Mouse (Mus musculus): ENCODE data around the gene Scgb2b27. TPM values are rescaled to one million over a fixed set of nuclear protein-coding genes. Genes with fewer than 3 reads are reported as not detected.
"Not testable (repeated sequence)": the region's sequence is repeated elsewhere in the genome, so short reads cannot be mapped to it uniquely, and the experiment has no call there.

Gene Scgb2b27
- not detected in 2 replicates for polyA plus RNA-seq (2014; fragmentation: Nextera tagmentation; extraction: Ambion mirVana)

GRCm38 (mm10) chr7:34013842-34014241, at the start of gene Scgb2b27:
Scgb2b27 (minus strand) TSS chr7:34013942.
- ATAC-seq (replicated peaks; ENCODE audit: low FRiP score) (no peak), DNase-seq (ENCODE audit: low spot score) (no peak)
- H3K9me3 ChIP-seq (ENCODE audit: control insufficient read depth, low read length) = peaks cover 37% of the 10 kb centered on the region
- H3K27ac ChIP-seq (ENCODE audit: low read depth, low read length) = no peak within 1 kb of the TSS
- no peak within 1 kb of the TSS for H3K9ac ChIP-seq (ENCODE audit: low read depth, low read length)
- no peaks in the 10 kb centered on the region for H3K4me1 ChIP-seq (replicated peaks; ENCODE audit: control insufficient read depth, insufficient read depth, low read length)
- no peaks in the 10 kb centered on the region for H3K27me3 ChIP-seq (replicated peaks; ENCODE audit: control insufficient read depth, insufficient read depth, low read length)
- 66% methylated on average over 4 of the region's 4 CpGs for WGBS
- H3K36me3 ChIP-seq (ENCODE audit: control insufficient read depth, insufficient read depth, low read length) = no peaks in the 10 kb centered on the region
- no peak within 1 kb of the TSS for H3K4me2 ChIP-seq
- H3K4me3 ChIP-seq (ENCODE audit: low read depth, low read length) = no peak within 1 kb of the TSS

GRCm38 (mm10) chr7:34036076-34036815, 22.5 kb upstream of the Scgb2b27 start:
- not testable (repeated sequence) for H3K4me1 ChIP-seq (replicated peaks; ENCODE audit: control insufficient read depth, insufficient read depth, low read length); H3K27ac ChIP-seq (ENCODE audit: low read depth, low read length); H3K36me3 ChIP-seq (ENCODE audit: control insufficient read depth, insufficient read depth, low read length); H3K4me2 ChIP-seq; ATAC-seq (replicated peaks; ENCODE audit: low FRiP score); H3K9ac ChIP-seq (ENCODE audit: low read depth, low read length); H3K27me3 ChIP-seq (replicated peaks; ENCODE audit: control insufficient read depth, insufficient read depth, low read length); H3K4me3 ChIP-seq (ENCODE audit: low read depth, low read length); DNase-seq (ENCODE audit: low spot score); H3K9me3 ChIP-seq (ENCODE audit: control insufficient read depth, low read length)
- 87% methylated on average over 11 of the region's 11 CpGs for WGBS

GRCm38 (mm10) chr7:34034579-34034978, 20.8 kb upstream of the Scgb2b27 start:
- not testable (repeated sequence) for DNase-seq (ENCODE audit: low spot score); H3K4me2 ChIP-seq; H3K9me3 ChIP-seq (ENCODE audit: control insufficient read depth, low read length); H3K4me3 ChIP-seq (ENCODE audit: low read depth, low read length); H3K27me3 ChIP-seq (replicated peaks; ENCODE audit: control insufficient read depth, insufficient read depth, low read length); H3K36me3 ChIP-seq (ENCODE audit: control insufficient read depth, insufficient read depth, low read length); H3K9ac ChIP-seq (ENCODE audit: low read depth, low read length); H3K4me1 ChIP-seq (replicated peaks; ENCODE audit: control insufficient read depth, insufficient read depth, low read length); H3K27ac ChIP-seq (ENCODE audit: low read depth, low read length); ATAC-seq (replicated peaks; ENCODE audit: low FRiP score)
- WGBS = 86% methylated on average over 1 of the region's 4 CpGs

- Histone ChIP-seq H3K4me3 (ENCODE audit: low read depth, low read length) (no peak overlapping the region), H3K9ac (ENCODE audit: low read depth, low read length) (no peak overlapping the region), H3K27me3 (replicated peaks; ENCODE audit: control insufficient read depth, insufficient read depth, low read length) (no peaks in the 10 kb centered on the region), H3K4me2 (no peak overlapping the region), H3K9me3 (ENCODE audit: control insufficient read depth, low read length) (peaks cover 12% of the 10 kb centered on the region), H3K4me1 (replicated peaks; ENCODE audit: control insufficient read depth, insufficient read depth, low read length) (no peaks in the 10 kb centered on the region), H3K36me3 (ENCODE audit: control insufficient read depth, insufficient read depth, low read length) (no peaks in the 10 kb centered on the region), H3K27ac (ENCODE audit: low read depth, low read length) (no peak overlapping the region)
- WGBS = 86% methylated on average over 11 of the region's 11 CpGs
- DNase-seq (ENCODE audit: low spot score) (no peak), ATAC-seq (replicated peaks; ENCODE audit: low FRiP score) (no peak)
Measured at GRCm38 (mm10) chr7:34030026-34030425, 16.3 kb upstream of the Scgb2b27 start.

- 78% methylated on average over 9 of the region's 9 CpGs for WGBS
- not testable (repeated sequence) for ATAC-seq (replicated peaks; ENCODE audit: low FRiP score); H3K4me3 ChIP-seq (ENCODE audit: low read depth, low read length); H3K36me3 ChIP-seq (ENCODE audit: control insufficient read depth, insufficient read depth, low read length); H3K4me2 ChIP-seq; H3K9ac ChIP-seq (ENCODE audit: low read depth, low read length); H3K9me3 ChIP-seq (ENCODE audit: control insufficient read depth, low read length); H3K27me3 ChIP-seq (replicated peaks; ENCODE audit: control insufficient read depth, insufficient read depth, low read length); H3K4me1 ChIP-seq (replicated peaks; ENCODE audit: control insufficient read depth, insufficient read depth, low read length); H3K27ac ChIP-seq (ENCODE audit: low read depth, low read length); DNase-seq (ENCODE audit: low spot score)
Measured at GRCm38 (mm10) chr7:34027202-34027601, 13.5 kb upstream of the Scgb2b27 start.

- H3K27ac ChIP-seq (ENCODE audit: low read depth, low read length) = no peak overlapping the region
- H3K9ac ChIP-seq (ENCODE audit: low read depth, low read length) = no peak overlapping the region
- no peak overlapping the region for H3K4me3 ChIP-seq (ENCODE audit: low read depth, low read length)
- 84% methylated on average over 4 of the region's 4 CpGs for WGBS
- no peaks in the 10 kb centered on the region for H3K27me3 ChIP-seq (replicated peaks; ENCODE audit: control insufficient read depth, insufficient read depth, low read length)
- no peak overlapping the region for H3K4me2 ChIP-seq
- DNase-seq (ENCODE audit: low spot score) (no peak), ATAC-seq (replicated peaks; ENCODE audit: low FRiP score) (no peak)
- peaks cover 7% of the 10 kb centered on the region for H3K9me3 ChIP-seq (ENCODE audit: control insufficient read depth, low read length)
- H3K4me1 ChIP-seq (replicated peaks; ENCODE audit: control insufficient read depth, insufficient read depth, low read length) = no peaks in the 10 kb centered on the region
- no peaks in the 10 kb centered on the region for H3K36me3 ChIP-seq (ENCODE audit: control insufficient read depth, insufficient read depth, low read length)
Measured at GRCm38 (mm10) chr7:34025641-34026040, 11.9 kb upstream of the Scgb2b27 start.

GRCm38 (mm10) chr7:34021183-34021582, 7.4 kb upstream of the Scgb2b27 start, which contains the start of gene Scgb1b27:
Scgb1b27 (plus strand) TSS chr7:34021483.
- not testable (repeated sequence) for H3K4me3 ChIP-seq (ENCODE audit: low read depth, low read length); H3K27ac ChIP-seq (ENCODE audit: low read depth, low read length); DNase-seq (ENCODE audit: low spot score); H3K9ac ChIP-seq (ENCODE audit: low read depth, low read length); H3K4me1 ChIP-seq (replicated peaks; ENCODE audit: control insufficient read depth, insufficient read depth, low read length); ATAC-seq (replicated peaks; ENCODE audit: low FRiP score); H3K27me3 ChIP-seq (replicated peaks; ENCODE audit: control insufficient read depth, insufficient read depth, low read length); H3K36me3 ChIP-seq (ENCODE audit: control insufficient read depth, insufficient read depth, low read length); H3K4me2 ChIP-seq
- WGBS = 96% methylated on average over 1 of the region's 1 CpGs
- peaks cover 12% of the 10 kb centered on the region for H3K9me3 ChIP-seq (ENCODE audit: control insufficient read depth, low read length)

GRCm38 (mm10) chr7:33982281-33982680, 31.5 kb downstream of the Scgb2b27 start:
- WGBS = 27% methylated on average over 7 of the region's 9 CpGs
- not testable (repeated sequence) for ATAC-seq (replicated peaks; ENCODE audit: low FRiP score); DNase-seq (ENCODE audit: low spot score)

More at GRCm38 (mm10) chr7:33982281-33982680, 31.5 kb downstream of the Scgb2b27 start:
- not testable (repeated sequence) for H3K9ac ChIP-seq (ENCODE audit: low read depth, low read length); H3K27ac ChIP-seq (ENCODE audit: low read depth, low read length); H3K4me2 ChIP-seq; H3K27me3 ChIP-seq (replicated peaks; ENCODE audit: control insufficient read depth, insufficient read depth, low read length); H3K9me3 ChIP-seq (ENCODE audit: control insufficient read depth, low read length); H3K4me1 ChIP-seq (replicated peaks; ENCODE audit: control insufficient read depth, insufficient read depth, low read length); H3K4me3 ChIP-seq (ENCODE audit: low read depth, low read length); H3K36me3 ChIP-seq (ENCODE audit: control insufficient read depth, insufficient read depth, low read length)
